Mouse (Mus musculus): ENCODE results near the gene Kcnmb4.

- TF ChIP-seq CTCF (IDR thresholded peaks at IDR 0.05; ENCODE audit: low read depth): no peak
- TF ChIP-seq EP300 (IDR thresholded peaks at IDR 0.05; ENCODE audit: low read depth): no peak
Observed at GRCm38 (mm10) chr10:116481917-116482316, 8.2 kb upstream of the Kcnmb4 start.

Data from liver, embryonic 14.5 days (tissue).